Mouse (Mus musculus): ENCODE measurements at regions not wholly inside any gene's neighbourhood (a gene's known extent, or its start where the extent isn't known, plus 50 kb on each side); places are given as distances from the start of the nearest gene placed in this dataset.

- no peak for DNase-seq
Measured at GRCm38 (mm10) chr2:116808113-116808512, 70.4 kb upstream of the Tmco5 start.

- DNase-seq: no peak
Measured at GRCm38 (mm10) chr2:116808554-116808953, 69.9 kb upstream of the Tmco5 start.

DNA sequence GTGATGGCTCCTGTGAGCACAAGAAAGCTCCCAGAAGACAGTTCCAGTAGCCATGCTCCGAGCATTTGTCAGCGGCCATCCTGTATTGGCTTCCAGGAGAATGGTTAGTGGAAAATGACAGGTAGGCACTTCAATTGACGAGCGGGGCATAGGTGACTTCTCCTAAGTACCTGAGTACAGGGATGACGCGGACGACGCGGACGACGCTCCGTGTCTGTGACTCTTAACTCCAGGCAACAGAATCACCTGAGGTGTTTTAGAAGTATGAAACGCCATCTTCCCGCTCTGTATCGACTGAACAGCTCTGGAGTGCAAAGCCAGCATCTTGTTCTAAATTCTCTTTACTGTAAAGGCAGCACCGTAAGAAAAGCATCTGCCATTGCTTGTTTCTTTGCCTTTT lies 68.4 kb upstream of the Tmco5 start:
- DNase-seq: no peak

- peak; percentile 3 to 4 for DNase-seq
Measured at GRCm38 (mm10) chr2:116812869-116813558, 65.5 kb upstream of the Tmco5 start.

GRCm38 (mm10) chr2:116813559-116813895 lies 65.0 kb upstream of the Tmco5 start:
- DNase-seq: no peak

DNA sequence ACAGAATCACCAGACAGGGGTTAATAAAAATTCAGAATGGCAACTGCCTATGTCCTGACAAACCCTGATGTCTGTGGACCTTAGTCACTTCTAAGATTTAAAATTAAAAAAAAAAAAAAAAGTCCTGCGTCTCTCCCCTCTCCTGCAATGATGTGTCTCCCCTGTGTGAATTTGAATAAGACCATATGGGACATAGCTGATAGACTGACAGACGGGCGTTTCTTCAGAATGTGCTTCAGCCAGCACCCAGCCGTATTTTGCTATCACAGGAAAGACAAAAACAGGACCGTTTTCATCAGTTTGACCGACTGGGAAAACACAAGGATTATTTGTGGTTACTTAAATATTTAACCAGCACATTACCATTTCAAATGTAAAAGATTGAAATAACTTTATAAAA lies 61.4 kb upstream of the Tmco5 start:
- no peak for DNase-seq

DNA sequence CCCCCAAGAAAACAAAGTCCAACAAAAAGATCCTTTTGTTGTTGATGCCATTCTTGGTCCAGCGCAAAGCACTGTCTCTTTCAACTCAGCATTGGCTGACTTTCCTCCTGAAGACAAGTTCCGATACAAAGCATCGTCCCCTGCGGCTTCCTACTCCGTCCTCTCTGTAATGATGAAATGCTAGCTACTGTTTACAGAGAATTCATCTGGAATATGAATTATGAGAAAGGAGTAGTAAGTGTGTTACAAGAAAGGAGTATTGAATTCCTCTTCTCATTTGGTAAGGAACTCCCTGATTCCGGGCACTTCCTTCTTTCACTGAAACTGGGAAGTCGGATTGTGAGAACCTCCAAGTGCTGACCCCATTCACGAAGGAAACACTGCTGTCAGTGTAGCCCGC lies 60.9 kb upstream of the Tmco5 start:
- DNase-seq: peak in 1 of 2 experiments; percentile 4

DNA sequence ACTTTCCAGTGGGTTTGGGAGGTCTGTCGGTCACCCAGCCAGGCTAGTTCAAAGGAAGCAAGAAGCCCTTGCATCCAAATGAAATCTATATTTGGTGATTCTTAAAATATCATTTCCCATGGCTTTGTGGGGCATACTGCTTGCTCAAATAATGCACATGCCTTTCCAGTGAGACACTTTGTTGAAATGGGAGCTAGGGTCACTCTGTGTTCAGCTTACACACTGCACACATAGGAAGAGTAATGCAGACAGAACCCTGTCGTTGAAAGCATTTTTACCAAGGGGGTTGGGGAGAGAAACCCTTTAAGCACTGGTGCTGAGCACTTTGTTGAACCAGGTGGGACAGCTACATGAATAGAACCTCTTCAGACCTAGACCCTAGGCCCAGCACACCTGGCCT lies 59.9 kb upstream of the Tmco5 start:
- no peak for DNase-seq

GRCm38 (mm10) chr2:116819016-116819687 lies 59.3 kb upstream of the Tmco5 start:
- DNase-seq: no peak

GRCm38 (mm10) chr2:116820831-116821745 lies 57.4 kb upstream of the Tmco5 start:
- peak in 1 of 2 experiments; percentile 6 for DNase-seq

Data from heart, adult 18-20 months (tissue).